Mouse (Mus musculus): ENCODE measurements around the gene Adora2a.
"Not testable (repeated sequence)": the region's sequence is repeated elsewhere in the genome, so short reads cannot be mapped to it uniquely, and the experiment has no call there.

Gene Adora2a

GRCm38 (mm10) chr10:75350564-75350963 lies 33.9 kb downstream of the Adora2a start:
- no peak for DNase-seq (ENCODE audit: low spot score)

- DNase-seq (ENCODE audit: low spot score): no peak
Observed at GRCm38 (mm10) chr10:75352541-75352940, 35.9 kb downstream of the Adora2a start.

- not testable (repeated sequence) for DNase-seq (ENCODE audit: low spot score)
Observed at GRCm38 (mm10) chr10:75353838-75354241, 37.2 kb downstream of the Adora2a start.

- no peak for DNase-seq (ENCODE audit: low spot score)
Observed at GRCm38 (mm10) chr10:75355341-75355740, 38.7 kb downstream of the Adora2a start.

GRCm38 (mm10) chr10:75364214-75364690 lies 47.6 kb downstream of the Adora2a start:
- DNase-seq (ENCODE audit: low spot score): not testable (repeated sequence)

GRCm38 (mm10) chr10:75364796-75365195 lies 48.1 kb downstream of the Adora2a start:
- DNase-seq (ENCODE audit: low spot score): no peak

- no peak for DNase-seq (ENCODE audit: low spot score)
Observed at GRCm38 (mm10) chr10:75365231-75365633, 48.6 kb downstream of the Adora2a start.

GRCm38 (mm10) chr10:75373655-75374351 lies 57.1 kb downstream of the Adora2a start:
- not testable (repeated sequence) for DNase-seq (ENCODE audit: low spot score)

- no peak for DNase-seq (ENCODE audit: low spot score)
Observed at GRCm38 (mm10) chr10:75378688-75379087, 62.0 kb downstream of the Adora2a start.
